Mouse (Mus musculus) embryonic facial prominence, embryonic 10.5 days (tissue): ENCODE measurements around the gene Tgm6. TPM values are rescaled to one million over a fixed set of nuclear protein-coding genes. Genes with fewer than 3 reads are reported as not detected.

ENCODE experiments used
- DNase-seq: peaks from one replicate; pipeline ENCODE4 v3.0.0-alpha.2; 2017; ENCODE audit warnings: low spot score
- H3K27ac ChIP-seq: fragments of 300-500 bp; sonication (generic); replicated peaks from 2 replicates; pipeline ENCODE4 v1.5.1; 2016; ENCODE audit warnings: mild to moderate bottlenecking
- H3K27me3 ChIP-seq: fragments of 300-500 bp; sonication (generic); replicated peaks from 2 replicates; pipeline ENCODE4 v1.6.1; 2016; ENCODE audit warnings: low read depth, mild to moderate bottlenecking; ENCODE audit not compliant: poor library complexity, severe bottlenecking
- H3K36me3 ChIP-seq: fragments of 300-500 bp; sonication (generic); replicated peaks from 2 replicates; pipeline ENCODE4 v1.6.1; 2016; ENCODE audit warnings: mild to moderate bottlenecking, moderate library complexity
- H3K4me1 ChIP-seq: fragments of 300-500 bp; sonication (generic); 2 replicates; pipeline ENCODE4 v1.6.1; 2016
- H3K4me3 ChIP-seq: fragments of 300-500 bp; sonication (generic); 2 replicates; pipeline ENCODE4 v1.5.1; 2016; ENCODE audit warnings: mild to moderate bottlenecking, moderate library complexity
- H3K9me3 ChIP-seq: fragments of 300-500 bp; sonication (generic); 2 replicates; pipeline ENCODE4 v1.6.1; 2016; ENCODE audit warnings: mild to moderate bottlenecking
- WGBS: fragments of 180-500 bp; shearing (Covaris S2); methylation state at CpG from one replicate; pipeline ENCODE4 v1.1.7; 2016; 5-methylcytosine and 5-hydroxymethylcytosine counted together
- polyA plus RNA-seq: library from polyadenylated mRNA; unstranded; fragments of >200 nt; fragmentation: Nextera tagmentation; extraction: Ambion mirVana; gene quantifications from 2 replicates; pipeline ENCODE4 v1.2.1, GENCODE M21; 2016

Gene Tgm6
- polyA plus RNA-seq, 1 experiment from 2014 or later: not detected

DNA sequence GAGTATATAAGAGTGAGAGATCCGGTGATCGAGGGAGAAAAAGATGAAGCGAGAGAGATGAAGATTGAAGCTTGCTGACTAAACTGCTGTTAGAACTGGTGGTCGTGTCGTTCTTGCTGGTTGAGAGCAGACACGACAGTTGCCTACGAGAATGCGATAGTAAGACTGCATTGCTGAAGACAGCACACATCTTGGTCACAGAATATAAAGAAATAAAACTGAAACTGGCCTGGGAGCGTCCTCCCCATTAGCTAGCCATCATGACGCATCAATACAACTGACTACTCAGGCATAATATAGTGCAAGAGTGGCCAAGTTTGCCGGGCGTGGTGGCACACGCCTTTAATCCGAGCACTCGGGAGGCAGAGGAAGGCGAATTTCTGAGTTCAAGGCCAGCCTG, 82.7 kb downstream of the Tgm6 start, which contains the start of gene Tmc2:
Gene Tmc2, plus strand, starts transcription at position 301 of the 400 bp plus-strand sequence.
- no peak for DNase-seq
- 0 out of 2 replicates have a peak, but pooled peaks cover 2% of the 10 kb centered on the region for H3K9me3 ChIP-seq
- H3K4me3 ChIP-seq: no peak within 1 kb of the TSS

DNA sequence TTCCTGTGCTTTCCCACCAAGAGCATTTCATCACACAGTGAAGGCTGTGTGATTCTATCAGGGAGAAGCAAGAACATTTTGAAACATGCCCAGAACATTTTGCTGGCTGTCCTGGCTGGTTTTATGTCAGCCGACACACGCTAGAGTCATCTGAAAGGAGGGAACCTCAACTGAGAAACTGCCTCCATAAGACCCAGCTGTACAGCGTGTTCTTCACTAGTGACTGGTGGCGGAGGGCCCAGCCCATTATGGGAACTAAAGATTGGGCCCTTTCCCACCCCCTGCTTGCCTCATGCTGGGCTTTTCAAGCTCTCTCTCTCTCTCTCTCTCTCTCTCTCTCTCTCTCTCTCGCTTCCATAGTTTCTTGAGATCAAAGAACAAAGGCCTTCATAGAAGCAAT, 88.7 kb downstream of the Tgm6 start:
- Histone ChIP-seq H3K4me1 (no peaks in the 10 kb centered on the region), H3K4me3 (no peak overlapping the region), H3K36me3 (no peaks in the 10 kb centered on the region), H3K27me3 (no peaks in the 10 kb centered on the region), H3K9me3 (no peaks in the 10 kb centered on the region), H3K27ac (no peak overlapping the region)
- DNase-seq: no peak
- WGBS: 81% methylated on average over 5 of the region's 5 CpGs

More for the DNA sequence above, 82.7 kb downstream of the Tgm6 start, which contains the start of gene Tmc2:
- 94% methylated on average over 16 of the region's 16 CpGs for WGBS
- H3K36me3 ChIP-seq: no peaks in the 10 kb centered on the region
- no peaks in the 10 kb centered on the region for H3K4me1 ChIP-seq
- no peaks in the 10 kb centered on the region for H3K27me3 ChIP-seq
- H3K27ac ChIP-seq: no peak within 1 kb of the TSS

Other genes starting within 250 kb of the Tgm6 start
- gene Tgm3, start 100.1 kb upstream of the Tgm6 start, polyA plus RNA-seq: not detected in 2 replicates
- 898 and 946 TPM in 2 replicates for gene Snrpb, start 67.0 kb downstream of the Tgm6 start, polyA plus RNA-seq
- gene Tmc2, start 82.8 kb downstream of the Tgm6 start, polyA plus RNA-seq: not detected in 2 replicates
- gene Nop56, start 162.0 kb downstream of the Tgm6 start, polyA plus RNA-seq: 471 and 485 TPM in 2 replicates
- gene Idh3b, start 172.1 kb downstream of the Tgm6 start, polyA plus RNA-seq: 126 TPM in 2 replicates
- gene Ebf4, start 182.8 kb downstream of the Tgm6 start, polyA plus RNA-seq: 0.80 and 0.82 TPM in 2 replicates